Mouse (Mus musculus): ENCODE measurements around the gene Col9a3. TPM values are rescaled to one million over a fixed set of nuclear protein-coding genes. Genes with fewer than 3 reads are reported as not detected.

Gene Col9a3
- total RNA-seq (2021) = under 1 TPM in 1 of 2 experiments, not detected in 1; 0.07 TPM
- long read RNA-seq, experiment 1 = 0 reads
- long read RNA-seq, experiment 2 = 0 reads

DNA sequence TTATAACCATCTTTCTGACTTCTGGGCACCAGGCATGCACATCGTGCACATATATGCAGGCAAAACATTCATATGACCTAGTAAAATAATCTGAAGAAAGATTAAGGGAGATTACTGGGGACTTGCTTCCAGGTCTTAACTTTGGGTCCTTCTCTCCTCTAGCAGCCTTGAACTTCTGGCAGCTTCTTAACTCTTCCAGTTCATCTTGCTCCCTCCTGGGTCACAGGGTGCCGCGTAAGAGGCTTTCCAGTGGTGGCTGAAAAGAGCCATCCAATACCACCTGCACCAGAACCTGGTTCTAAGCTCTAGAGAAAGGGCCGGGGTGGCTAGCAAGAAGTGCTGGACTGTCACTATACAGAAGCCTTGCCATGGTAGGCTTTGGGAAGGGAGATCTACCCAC, at the start of gene Col9a3:
TSS of gene Col9a3 (plus strand) at position 301 of the 400 bp plus-strand sequence.
- no peak for DNase-seq (ENCODE audit: low spot score)

DNA sequence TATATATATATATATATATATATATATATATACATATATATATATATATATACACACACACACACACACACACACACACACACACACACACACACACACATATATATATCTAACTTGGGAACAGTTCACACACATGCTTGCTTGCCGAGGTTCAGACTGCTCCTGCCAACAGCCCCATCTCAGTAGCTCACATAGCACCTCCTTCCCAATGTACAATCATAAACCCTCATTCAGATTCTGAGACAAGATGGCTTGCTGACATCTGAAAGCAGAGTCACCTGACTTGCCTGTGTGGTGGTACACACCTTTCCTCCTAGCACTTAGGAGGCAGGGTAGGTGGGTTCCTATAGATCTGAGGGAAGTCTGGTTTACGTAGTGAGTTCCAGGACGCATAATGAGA, 45.2 kb upstream of the Col9a3 start:
- no peak for DNase-seq (ENCODE audit: low spot score)

DNA sequence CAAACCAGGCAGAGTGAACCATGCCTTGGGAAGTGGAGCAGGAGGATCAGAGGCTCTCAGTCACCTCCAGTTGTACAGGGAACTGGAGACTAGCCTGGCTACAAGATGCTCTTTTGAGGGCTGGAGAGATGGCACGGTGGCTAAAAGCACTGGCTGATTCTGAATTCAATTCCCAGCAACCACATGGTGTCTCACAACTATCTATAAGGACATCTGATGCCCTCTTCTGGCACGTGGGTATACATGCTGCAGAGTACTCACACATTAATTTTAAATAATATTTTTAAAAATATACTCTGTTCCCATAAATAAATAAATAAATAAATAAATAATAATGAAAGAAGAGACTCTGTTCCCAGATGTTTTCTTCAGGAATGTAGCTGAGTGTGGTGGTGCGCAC, 42.4 kb upstream of the Col9a3 start:
- DNase-seq (ENCODE audit: low spot score) = no peak

DNA sequence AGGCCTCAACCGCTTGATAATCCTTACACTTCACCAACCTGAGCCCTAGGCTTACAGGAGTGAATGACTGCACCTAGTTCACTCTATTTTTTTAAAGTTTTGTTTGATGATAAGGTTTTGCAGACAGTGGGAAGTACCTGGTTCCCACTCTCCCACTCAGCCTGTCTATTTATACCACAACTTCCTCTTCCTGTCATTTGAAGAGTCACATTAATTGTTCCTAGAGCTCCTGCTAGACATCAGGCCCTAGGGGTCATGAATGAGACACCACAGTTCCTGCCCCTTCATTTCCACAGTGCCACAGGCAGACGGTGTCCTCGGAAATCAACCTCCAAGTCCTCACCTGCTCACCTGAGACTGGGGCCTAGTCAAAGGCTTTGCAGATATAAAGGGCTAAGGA, 41.1 kb upstream of the Col9a3 start:
- no peak for DNase-seq (ENCODE audit: low spot score)

DNA sequence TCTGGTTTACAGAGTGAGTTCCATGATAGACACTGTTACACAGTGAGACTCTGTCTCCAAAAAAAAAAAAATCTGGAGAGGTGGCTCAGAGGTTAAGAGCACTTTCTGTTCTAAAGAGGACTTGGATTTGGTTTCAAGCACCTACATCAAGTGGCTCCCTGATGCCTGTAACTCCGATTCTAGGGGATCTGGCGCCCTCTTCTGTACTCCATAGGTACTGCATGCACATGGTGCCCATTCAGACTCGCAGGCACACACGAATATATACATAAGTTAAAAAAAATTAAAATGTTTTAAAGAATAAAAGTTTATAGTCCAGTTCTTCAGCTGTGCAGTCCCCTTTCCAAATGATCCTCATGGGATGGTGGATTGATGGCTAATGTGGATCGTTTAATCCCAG, 37.3 kb upstream of the Col9a3 start:
- DNase-seq (ENCODE audit: low spot score) = no peak

DNA sequence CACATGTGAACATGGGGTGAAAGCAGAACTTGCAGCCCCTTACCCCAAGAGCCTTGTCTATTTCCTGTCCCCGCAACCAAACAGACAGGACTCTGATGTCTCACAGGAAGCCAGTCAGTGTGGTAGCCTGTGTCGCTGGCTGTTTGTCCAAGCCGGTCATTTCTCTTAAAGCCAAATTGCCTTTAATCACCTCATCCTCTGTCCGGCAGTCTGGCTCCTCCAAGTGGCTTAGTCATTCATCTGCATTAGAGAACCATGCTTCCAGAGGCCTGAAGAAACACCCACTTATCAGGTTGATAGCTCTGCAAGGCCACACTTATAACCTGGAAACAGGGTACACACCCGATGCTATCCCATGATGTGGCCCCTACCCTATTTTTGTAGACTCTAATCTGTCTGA, 35.4 kb upstream of the Col9a3 start:
- no peak for DNase-seq (ENCODE audit: low spot score)

DNA sequence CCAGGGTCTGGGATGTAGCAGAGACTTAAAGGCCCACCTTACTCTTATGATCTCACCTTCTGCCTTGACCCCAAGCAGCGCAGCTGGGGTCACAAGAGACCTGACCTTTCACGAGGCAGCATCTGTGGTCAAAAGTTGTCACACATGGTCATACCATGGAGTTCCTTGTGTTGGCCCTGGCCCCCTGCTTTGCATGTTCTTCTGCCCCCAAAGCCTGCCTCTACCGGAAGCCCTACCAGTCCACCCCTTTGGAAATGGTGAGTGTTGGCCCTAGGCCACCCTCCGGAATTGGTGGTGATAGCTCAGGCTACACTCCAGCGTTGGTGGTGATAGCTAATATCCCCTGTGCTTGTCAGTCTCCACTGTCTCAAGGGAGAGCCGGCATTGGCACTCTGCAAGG, 34.3 kb upstream of the Col9a3 start:
- no peak for DNase-seq (ENCODE audit: low spot score)

DNA sequence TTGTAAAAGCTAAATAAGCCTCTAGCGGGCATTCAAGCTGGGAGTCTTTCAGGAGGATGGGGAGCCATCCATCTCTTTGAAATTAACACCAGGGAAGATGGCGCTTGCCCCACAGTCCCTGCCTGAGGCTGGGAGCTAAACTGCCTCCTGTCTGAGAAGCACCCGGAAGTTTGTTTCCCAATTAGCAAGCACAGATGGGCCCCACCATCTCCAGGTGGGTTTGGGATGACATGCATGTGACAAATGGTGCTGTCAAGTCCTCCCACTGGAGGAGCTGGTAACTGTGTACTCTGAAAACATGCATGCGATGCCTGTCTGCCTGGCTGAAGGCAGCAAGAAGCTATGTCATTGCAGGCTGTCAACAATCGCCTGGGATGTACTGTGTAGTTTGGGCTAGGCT, 33.7 kb upstream of the Col9a3 start:
- DNase-seq (ENCODE audit: low spot score) = no peak

DNA sequence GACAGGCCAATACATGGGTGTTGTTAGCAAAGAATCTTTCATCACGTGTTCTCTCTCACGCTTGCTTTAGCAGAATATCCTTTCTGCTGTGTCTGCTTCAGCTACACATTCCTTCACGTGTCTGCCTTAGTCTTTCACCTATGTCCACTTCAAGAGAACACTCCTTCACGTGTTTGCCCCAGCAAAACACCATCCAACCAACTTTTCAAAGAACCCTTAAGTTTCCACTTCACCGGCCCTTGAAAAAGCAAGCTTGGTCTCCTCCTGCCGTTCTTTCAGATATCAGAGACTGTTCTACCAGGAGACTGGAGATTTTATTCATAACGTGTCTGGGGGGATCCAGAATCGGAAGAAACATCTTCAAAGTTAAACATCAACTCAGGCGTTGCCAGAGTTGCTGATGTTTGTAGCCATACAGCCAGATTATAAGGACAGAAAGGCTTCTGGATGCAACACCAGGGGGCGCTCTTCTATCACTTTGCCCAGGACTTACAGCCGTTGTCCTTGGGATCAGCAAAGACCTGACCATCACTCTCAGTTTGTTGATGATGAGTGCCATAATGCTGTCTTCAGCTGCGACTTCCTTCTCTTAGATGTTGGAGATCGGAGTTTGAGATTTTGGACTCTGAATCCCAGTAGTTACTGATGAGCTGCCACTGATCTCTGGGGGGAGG, 31.2 kb upstream of the Col9a3 start:
- peak; percentile 60 for DNase-seq (ENCODE audit: low spot score)

DNA sequence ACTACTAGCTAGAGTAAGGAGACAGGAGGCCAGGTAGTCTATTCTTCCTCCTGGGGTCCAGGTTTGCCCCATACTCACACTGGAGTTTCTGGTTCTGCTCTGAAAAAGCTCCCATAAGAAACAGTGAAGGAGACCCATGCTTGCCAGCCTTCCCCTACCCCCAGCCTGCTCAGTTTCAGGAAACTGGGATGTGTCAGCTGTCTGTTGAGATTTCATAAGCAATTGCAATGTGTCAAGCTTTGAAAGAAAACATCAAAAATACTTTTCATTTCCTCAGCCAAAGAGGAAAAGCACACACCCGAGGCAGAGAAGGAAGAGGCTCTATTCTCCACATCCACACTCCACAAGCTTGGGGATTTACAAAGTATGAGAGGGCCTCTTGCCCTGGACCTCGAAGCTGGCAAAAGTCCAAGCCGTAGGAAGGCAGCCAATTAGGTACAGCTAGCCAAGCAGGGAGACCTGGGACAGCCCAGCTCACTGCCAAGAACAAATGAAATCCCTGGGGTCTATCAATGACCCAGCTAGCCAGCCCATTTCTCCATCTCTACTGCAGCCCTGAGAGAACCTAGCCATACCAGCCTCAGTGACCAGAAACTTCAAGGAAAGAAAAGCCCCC, 28.5 kb upstream of the Col9a3 start:
- peak; percentile 77 for DNase-seq (ENCODE audit: low spot score)

DNA sequence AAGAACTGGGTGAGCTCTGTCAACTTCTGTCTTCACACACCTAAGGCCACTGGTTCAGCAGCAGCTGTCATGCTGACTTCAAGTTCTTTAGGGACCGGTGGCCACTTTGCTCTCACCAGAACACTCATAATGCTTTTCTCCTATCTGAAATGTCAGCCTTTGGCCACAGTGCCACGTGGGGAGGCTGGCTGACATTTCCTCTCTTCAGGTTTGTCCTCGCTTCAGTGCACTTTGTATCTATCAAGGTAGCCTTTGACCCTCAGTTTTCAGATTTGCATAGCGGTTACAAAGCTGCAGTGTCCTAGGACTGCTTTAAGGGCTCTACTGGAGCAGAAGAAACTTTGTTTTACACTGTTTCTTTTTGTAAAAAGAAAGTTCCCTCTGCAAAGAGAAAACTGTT, 21.1 kb upstream of the Col9a3 start:
- DNase-seq (ENCODE audit: low spot score) = no peak

DNA sequence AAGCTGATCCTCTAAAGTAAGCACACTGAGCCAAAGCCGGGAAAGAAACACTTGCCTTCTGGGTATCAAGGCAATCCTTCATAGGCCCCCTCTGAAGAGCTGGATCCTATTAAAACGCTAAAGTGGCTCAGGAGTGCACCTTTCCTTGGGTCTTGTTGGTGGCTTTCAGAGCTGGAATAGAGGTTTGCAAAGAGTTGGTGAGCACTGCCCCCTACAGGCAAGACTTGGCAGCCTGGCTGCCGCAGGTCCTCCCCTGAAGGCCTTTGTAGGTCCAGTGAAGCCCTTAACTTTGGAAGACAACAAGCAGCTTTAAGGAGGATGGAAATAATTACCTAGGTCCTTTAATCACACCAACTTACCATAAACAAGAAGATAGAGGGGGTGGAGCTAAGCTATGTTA, 18.9 kb upstream of the Col9a3 start:
- DNase-seq (ENCODE audit: low spot score) = peak; percentile 62

DNA sequence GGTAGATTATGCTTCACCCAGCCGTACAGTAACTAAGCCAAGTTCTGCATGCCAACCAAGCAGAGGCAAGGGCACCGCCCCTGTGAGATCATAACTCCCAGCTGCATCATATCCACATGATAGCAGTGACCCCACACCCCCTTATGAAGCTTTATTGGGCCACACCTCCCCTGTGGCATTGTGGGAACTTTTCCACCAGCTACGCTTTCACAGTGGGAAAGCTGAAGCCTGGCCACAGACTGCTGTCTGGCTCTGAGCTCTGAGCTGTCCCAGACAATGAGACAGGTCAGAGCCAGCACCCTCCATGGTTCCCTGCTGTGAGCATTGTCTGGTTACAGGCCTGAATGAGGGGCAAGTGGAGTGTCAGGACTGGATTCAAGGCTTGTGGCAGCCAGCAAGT, 16.6 kb upstream of the Col9a3 start, which contains the start of gene Mrgbp:
TSS of gene Mrgbp (plus strand) at position 303 of the 400 bp plus-strand sequence.
- DNase-seq (ENCODE audit: low spot score) = no peak

DNA sequence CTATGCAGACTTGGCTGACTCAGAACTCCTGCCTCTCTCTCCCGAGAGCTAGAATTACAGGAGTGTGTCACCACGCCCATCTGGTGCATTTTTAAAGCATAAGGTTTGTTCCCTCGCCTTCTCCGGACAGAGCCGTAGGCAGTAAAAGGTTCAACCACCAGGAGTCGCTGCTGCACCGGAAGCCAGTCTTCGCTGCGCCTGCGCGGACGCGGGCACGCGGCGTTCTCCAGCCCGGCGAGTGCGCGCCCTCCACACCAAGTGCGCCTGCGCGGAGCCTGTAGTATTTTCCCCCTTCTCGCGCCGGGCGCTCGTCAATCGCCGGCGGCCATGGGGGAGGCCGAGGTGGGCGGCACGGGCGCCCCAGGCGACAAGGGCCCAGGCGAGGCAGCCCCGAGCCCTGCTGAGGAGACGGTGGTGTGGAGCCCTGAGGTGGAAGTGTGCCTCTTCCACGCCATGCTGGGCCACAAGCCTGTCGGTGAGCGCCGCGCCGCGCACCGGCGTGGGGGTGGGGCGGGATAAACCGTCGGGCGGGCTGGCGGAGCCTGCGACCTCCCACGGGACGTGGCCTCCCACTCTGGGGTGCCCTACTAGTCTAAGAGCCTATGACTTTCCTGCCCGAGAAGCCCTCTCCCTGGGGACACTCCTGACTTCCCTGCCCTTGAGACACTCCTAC, 15.0 kb upstream of the Col9a3 start:
- peak; percentile 98 for DNase-seq (ENCODE audit: low spot score)

DNA sequence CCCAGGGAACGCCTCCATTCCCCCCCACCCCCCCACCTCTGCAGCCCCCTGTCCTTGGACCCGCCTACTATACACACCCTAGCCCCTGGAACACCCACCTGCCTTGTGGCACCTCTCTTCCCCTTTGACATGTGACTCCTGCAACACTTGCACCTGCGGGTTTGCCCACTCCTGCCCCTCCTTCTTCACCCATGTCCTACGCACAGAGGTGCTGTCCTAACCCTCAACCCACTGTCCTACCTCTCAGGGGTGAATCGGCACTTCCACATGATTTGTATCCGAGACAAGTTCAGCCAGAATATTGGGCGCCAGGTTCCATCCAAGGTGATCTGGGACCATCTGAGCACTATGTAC, 14.5 kb upstream of the Col9a3 start:
- DNase-seq (ENCODE audit: low spot score) = no peak

DNA sequence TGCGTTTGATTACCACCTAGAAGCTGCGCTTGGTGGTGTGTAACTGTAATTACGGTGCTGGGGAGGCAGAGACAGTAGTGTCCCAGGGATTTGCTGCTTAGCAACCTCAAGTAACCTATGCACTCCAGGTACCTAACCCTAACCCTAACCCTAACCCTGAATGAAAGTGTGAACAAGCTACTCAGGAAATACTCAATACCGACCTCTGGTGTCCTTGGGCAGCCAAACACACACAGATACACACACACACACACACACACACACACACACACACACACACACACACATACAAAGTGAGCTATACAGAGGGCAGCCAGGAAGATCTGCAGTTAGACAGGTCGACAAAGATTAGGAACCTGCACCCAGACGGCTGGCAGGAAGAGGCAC, 8.9 kb upstream of the Col9a3 start:
- DNase-seq (ENCODE audit: low spot score) = no peak

DNA sequence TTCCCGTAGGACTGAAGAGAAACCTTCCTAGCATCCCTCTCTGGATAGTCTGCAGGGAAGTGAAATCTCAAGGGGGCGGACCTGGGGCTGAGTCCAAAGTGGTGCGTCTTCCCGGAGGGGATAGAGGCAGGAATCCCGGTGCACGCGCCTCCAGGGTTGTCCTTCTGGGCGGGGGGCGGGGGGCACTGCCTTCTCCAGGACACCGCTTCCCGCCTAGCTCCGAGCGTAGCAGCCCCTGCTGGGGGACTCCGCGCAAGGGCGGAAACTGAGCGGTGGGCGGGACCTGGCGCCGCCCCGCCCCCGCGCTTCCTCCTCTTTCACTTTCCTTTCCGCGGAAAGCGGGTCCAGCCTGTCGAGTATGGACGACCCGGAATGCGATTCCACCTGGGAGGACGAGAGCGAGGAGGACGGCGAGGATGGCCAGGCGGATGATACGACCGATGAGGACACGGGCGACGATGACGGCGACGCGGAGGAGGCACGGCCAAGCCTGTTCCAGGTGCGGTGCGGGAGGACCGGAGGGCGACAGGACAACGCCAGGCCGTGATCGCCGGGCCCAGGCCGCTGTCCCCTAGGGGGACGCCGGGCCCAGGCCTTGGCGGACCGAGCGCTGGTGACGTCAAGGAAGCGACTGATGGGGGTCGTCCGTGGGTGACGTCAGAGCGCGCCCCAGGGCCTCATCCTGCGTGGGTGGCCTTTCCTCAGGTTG, 8.3 kb upstream of the Col9a3 start, which contains the start of gene Ogfr:
TSS of gene Ogfr (plus strand) at position 123 of the 709 bp plus-strand sequence.
- DNase-seq (ENCODE audit: low spot score) = peak; percentile 71

DNA sequence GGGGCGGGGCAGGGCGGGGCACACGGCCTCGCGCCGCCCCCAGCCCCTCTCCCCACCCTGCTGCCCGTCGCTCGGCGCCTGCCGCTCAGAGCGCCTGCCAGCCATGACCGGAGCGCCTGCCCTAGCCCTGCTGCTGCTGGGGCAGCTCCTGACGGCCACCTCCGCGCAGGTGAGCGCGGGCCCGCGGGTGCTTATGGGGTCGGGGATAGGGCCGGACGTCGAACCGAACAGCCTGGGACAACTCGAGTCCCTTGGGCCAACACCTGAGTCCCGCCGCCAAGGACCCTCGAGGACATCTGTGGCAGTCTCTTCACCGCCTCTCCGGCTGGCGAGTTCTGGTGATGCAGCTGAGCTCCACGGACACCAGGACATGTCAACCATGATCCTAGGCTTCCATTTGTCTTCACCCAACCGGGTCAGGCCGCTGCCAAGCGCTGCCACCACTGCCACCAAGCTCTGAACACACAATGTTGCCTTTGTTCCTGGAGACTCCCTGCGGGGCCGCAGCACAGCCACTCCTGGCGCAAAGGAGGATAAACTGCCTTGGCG, 641 bp downstream of the Col9a3 start:
- DNase-seq (ENCODE audit: low spot score) = no peak

DNA sequence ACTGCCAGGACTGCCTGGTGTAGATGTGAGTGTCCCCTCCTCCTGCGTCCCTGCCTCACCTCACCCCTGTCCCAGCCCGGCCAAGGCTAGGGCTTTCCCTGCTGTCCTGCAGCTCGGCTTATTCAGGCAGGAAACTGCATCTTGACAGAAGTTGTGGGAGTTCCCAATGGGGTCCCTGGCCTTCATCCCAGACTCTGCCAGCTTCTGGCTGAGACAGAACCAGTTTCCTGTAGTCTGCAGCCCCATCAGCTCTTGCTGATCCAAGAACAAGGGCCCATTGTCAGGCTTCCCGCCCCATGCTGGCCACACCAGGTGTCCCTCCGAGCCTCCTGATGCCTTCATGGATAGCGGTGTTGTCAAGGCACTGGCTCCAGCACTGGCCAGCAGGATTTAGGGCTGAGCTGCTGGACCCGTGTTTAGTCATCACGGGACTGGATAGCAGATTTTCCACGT, 3.0 kb downstream of the Col9a3 start:
- no peak for DNase-seq (ENCODE audit: low spot score)

DNA sequence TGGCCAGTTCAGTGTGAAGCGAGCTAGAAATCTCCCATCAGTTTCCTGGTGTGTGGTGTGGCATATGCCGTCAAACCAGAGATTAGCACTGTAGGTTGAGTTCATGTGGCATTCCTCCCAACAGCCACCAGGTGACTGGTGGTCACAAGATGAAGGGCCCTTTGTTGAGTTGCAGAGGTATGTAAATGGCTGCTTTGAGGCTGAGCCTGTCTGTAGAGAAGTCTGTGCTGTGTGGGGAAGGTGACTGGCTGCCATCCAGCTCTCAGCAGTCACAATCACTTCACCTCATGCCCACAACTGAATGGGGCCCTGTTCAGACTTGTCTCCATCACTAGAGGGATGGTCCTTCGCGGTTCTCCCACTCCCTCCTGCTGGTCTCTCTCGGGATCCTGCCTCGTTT, 7.2 kb downstream of the Col9a3 start:
- DNase-seq (ENCODE audit: low spot score) = no peak

DNA sequence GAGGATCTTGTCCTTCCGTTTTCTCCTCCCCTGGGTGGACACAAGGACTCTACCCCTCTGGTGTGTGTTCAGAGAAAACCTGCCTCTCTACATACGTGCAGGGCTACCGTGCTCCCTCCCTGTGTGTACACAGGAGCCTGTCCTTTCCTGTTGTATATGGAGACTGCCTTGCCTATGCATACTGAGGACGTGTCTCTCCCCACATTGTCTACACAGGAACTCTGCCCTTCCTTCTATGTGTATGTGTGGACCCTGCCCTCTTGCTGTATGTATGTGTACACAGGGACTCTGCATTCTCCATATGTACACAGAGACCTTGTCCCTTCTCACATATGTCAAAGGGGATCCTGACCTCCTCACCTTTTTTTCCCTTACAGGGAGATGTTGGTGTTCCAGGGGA, 12.7 kb downstream of the Col9a3 start:
- DNase-seq (ENCODE audit: low spot score) = no peak

DNA sequence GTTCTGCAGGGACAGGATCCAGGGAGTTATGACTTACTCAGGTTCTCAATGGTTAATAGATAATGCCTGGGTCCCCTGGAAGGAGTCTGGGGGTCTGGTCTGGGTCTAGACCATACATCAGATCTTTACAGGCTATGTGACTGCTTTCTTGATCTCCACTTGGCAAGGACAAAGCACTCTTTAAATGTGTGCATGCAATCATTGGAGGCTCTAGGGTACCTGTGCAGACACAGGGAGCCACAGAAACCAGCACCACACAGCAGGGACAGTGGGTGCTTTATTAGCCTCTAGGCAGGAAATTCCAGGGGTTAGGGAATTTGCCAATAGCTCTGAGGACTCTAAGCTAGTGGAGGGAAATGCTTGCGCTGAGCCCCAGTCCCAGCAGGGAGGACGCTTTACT, 14.3 kb downstream of the Col9a3 start:
- no peak for DNase-seq (ENCODE audit: low spot score)

All from gastrocnemius, adult 18-20 months (tissue).